Mouse (Mus musculus) limb, embryonic 10.5 days (tissue): Measurements from ENCODE around the gene Lasp1. TPM values are rescaled to one million over a fixed set of nuclear protein-coding genes. Genes with fewer than 3 reads are reported as not detected.

Source experiments
- DNase-seq: peaks from one replicate; pipeline ENCODE4 v3.0.0-alpha.2; 2017; ENCODE audit warnings: low spot score
- H3K27ac ChIP-seq: fragments of 300-500 bp; sonication (generic); 2 replicates; pipeline ENCODE4 v1.5.1; 2016; ENCODE audit warnings: mild to moderate bottlenecking
- H3K27me3 ChIP-seq: fragments of 300-500 bp; sonication (generic); 2 replicates; pipeline ENCODE4 v1.6.1; 2016; ENCODE audit warnings: low read depth, mild to moderate bottlenecking; ENCODE audit not compliant: poor library complexity, severe bottlenecking
- H3K36me3 ChIP-seq: fragments of 300-500 bp; sonication (generic); 2 replicates; pipeline ENCODE4 v1.6.1; 2016; ENCODE audit warnings: mild to moderate bottlenecking, moderate library complexity
- H3K4me1 ChIP-seq: fragments of 300-500 bp; sonication (generic); 2 replicates; pipeline ENCODE4 v1.6.1; 2016
- H3K4me3 ChIP-seq: fragments of 300-500 bp; sonication (generic); 2 replicates; pipeline ENCODE4 v1.5.1; 2016; ENCODE audit warnings: mild to moderate bottlenecking, moderate library complexity
- H3K9me3 ChIP-seq: fragments of 300-500 bp; sonication (generic); replicated peaks from 2 replicates; pipeline ENCODE4 v1.6.1; 2016; ENCODE audit warnings: mild to moderate bottlenecking
- WGBS: fragments of 180-500 bp; shearing (Covaris S2); methylation state at CpG from one replicate; pipeline ENCODE4 v1.1.7; 2016; 5-methylcytosine and 5-hydroxymethylcytosine counted together
- polyA plus RNA-seq: library from polyadenylated mRNA; unstranded; fragments of >200 nt; fragmentation: Nextera tagmentation; extraction: Ambion mirVana; gene quantifications from 2 replicates; pipeline ENCODE4 v1.2.1, GENCODE M21; 2016

The Lasp1 gene
- polyA plus RNA-seq, 1 experiment from 2014 or later = 110 TPM

DNA sequence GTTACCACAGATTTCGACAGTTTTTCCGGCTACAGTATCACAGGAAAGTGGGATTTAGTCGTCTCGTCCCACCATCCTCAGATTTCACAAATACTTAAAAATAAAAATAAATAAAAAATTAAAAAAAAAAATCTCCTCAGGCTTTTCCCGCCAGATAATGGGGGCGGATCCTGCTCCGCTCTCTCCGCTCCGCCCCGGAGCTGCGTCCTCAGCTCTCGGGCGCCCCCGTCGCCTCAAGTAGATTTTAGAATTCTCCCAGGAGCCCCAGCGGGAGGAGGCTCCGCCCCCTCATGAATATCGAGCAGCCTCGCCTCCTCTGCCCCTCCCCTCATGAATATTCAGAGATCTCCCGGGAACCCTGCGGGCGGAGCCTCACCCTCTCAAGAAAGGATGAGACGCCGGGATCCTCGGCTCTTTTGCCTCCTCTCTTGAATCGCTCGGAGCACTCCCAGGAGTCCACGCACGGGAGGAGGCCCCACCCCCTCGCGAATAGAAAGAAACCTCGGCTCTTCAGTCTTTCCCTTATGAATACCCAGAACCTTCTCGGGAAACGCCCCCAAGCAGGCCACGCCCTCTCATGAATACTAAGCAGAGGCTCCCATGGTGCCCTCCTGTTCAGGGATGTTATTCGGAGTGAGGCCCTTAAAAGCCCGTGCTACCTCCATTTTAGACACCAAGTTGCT lies 85.3 kb downstream of the Lasp1 start, which contains the start of gene Fbxo47:
TSS of gene Fbxo47 (minus strand) at position 237 of the 683 bp plus-strand sequence.
- WGBS = under 1% methylated on average over 37 of the region's 37 CpGs
- peak; percentile 92 for DNase-seq
- Histone ChIP-seq H3K27me3 (no peaks in the 10 kb centered on the region), H3K27ac (peak within 1 kb of the TSS; percentile 92), H3K4me3 (peak within 1 kb of the TSS; percentile 68), H3K4me1 (no peaks in the 10 kb centered on the region; the same call in 1 of the 2 replicates), H3K36me3 (no peaks in the 10 kb centered on the region), H3K9me3 (no peaks in the 10 kb centered on the region)

DNA sequence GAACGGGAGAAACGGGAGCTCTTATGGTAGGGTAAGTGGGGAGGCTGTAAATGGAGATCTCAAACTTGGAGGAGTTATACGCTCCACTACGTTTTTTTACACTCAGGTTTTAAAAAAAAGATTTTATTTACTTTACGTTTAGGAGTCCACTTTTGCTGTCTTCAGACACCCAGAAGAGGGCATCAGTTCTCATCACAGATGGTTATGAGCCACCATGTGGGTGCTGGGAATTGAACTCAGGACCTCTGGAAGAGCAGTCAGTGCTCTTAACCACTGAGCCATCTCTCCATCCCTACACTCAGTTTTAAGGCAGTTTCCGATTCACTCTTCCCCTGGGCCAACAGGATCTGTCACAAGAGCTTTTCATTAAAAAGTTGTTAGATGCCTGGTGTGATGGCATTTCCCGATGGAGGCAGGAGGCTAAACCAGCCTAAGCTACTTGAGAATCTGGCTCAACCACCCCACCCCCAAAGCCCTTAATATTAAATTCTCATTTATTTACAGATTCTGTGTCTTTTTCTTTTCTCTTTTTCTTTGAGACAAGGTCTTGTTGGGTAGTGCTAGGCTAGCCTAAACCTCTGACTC lies 85.9 kb downstream of the Lasp1 start:
- H3K9me3 ChIP-seq = no peaks in the 10 kb centered on the region
- peak overlapping the region; percentile 92 for H3K27ac ChIP-seq
- H3K27me3 ChIP-seq = no peaks in the 10 kb centered on the region
- no peak for DNase-seq
- H3K4me3 ChIP-seq = peak overlapping the region; percentile 68
- 29% methylated on average over 7 of the region's 7 CpGs for WGBS
- H3K36me3 ChIP-seq = no peaks in the 10 kb centered on the region
- no peaks in the 10 kb centered on the region; the same call in 1 of the 2 replicates for H3K4me1 ChIP-seq

GRCm38 (mm10) chr11:97885296-97885915 lies 86.6 kb downstream of the Lasp1 start:
- Histone ChIP-seq H3K36me3 (no peaks in the 10 kb centered on the region), H3K9me3 (no peaks in the 10 kb centered on the region), H3K4me3 (0 out of 2 replicates have a peak overlapping the region, but pooled peaks have one; percentile 68), H3K4me1 (no peaks in the 10 kb centered on the region; the same call in 1 of the 2 replicates), H3K27me3 (no peaks in the 10 kb centered on the region), H3K27ac (no peak overlapping the region)
- no peak for DNase-seq
- WGBS = 93% methylated on average over 2 of the region's 2 CpGs

Other genes starting within 250 kb of the Lasp1 start
- 0.24 and 0.25 TPM in 2 replicates for gene Srcin1, start 222.8 kb upstream of the Lasp1 start, polyA plus RNA-seq
- gene Epop, start 169.3 kb upstream of the Lasp1 start, polyA plus RNA-seq = 16.1 and 23.8 TPM in 2 replicates
- gene Mllt6, start 135.6 kb upstream of the Lasp1 start, polyA plus RNA-seq = 2.5 TPM in 2 replicates
- gene Cisd3, start 113.2 kb upstream of the Lasp1 start, polyA plus RNA-seq = 9.4 and 15.3 TPM in 2 replicates
- 21.0 and 21.5 TPM in 2 replicates for gene Pcgf2, start 98.5 kb upstream of the Lasp1 start, polyA plus RNA-seq
- 626 and 675 TPM in 2 replicates for gene Psmb3, start 95.6 kb upstream of the Lasp1 start, polyA plus RNA-seq
- 1.6 and 1.9 TPM in 2 replicates for gene Pip4k2b, start 54.3 kb upstream of the Lasp1 start, polyA plus RNA-seq
- 17.8 and 21.6 TPM in 2 replicates for gene Cwc25, start 32.4 kb upstream of the Lasp1 start, polyA plus RNA-seq
- 0.43 and 0.74 TPM in 2 replicates for gene 1700001P01Rik, start 23.1 kb upstream of the Lasp1 start, polyA plus RNA-seq
- 449 and 506 TPM in 2 replicates for gene Rpl23, start 16.6 kb upstream of the Lasp1 start, polyA plus RNA-seq
- gene B230217C12Rik, start 41.8 kb downstream of the Lasp1 start, polyA plus RNA-seq = 10.9 and 14.0 TPM in 2 replicates
- gene Fbxo47, start 85.2 kb downstream of the Lasp1 start, polyA plus RNA-seq = 0.50 and 0.60 TPM in 2 replicates
- gene Plxdc1, start 187.4 kb downstream of the Lasp1 start, polyA plus RNA-seq = not detected in 2 replicates
- gene Arl5c, start 197.2 kb downstream of the Lasp1 start, polyA plus RNA-seq = 12.4 and 17.8 TPM in 2 replicates
- gene Cacnb1, start 224.0 kb downstream of the Lasp1 start, polyA plus RNA-seq = 3.4 and 6.5 TPM in 2 replicates
- gene Rpl19, start 227.7 kb downstream of the Lasp1 start, polyA plus RNA-seq = 1,186 and 1,476 TPM in 2 replicates